Mouse (Mus musculus) intestine, embryonic 15.5 days (tissue): Measurements from ENCODE around the gene Cdc5l. TPM values are rescaled to one million over a fixed set of nuclear protein-coding genes. Genes with fewer than 3 reads are reported as not detected.

ENCODE experiments used
- polyA plus RNA-seq: library from polyadenylated mRNA; unstranded; fragments of >200 nt; fragmentation: Nextera tagmentation; extraction: Ambion mirVana; gene quantifications from 2 replicates; pipeline ENCODE4 v1.2.1, GENCODE M21; 2015

Gene Cdc5l
- polyA plus RNA-seq, 1 experiment from 2014 or later = 63.4 TPM

Other genes starting within 250 kb of the Cdc5l start
- gene Spats1, start 41.7 kb upstream of the Cdc5l start, polyA plus RNA-seq = 0.11 and 0.43 TPM in 2 replicates
- gene Aars2, start 73.1 kb upstream of the Cdc5l start, polyA plus RNA-seq = 17.0 and 18.9 TPM in 2 replicates
- 0.13 and 0.33 TPM in 2 replicates for gene Tcte1, start 89.7 kb upstream of the Cdc5l start, polyA plus RNA-seq
- gene Tmem151b, start 115.9 kb upstream of the Cdc5l start, polyA plus RNA-seq = 2.5 and 2.7 TPM in 2 replicates
- gene Nfkbie, start 122.0 kb upstream of the Cdc5l start, polyA plus RNA-seq = 4.8 and 4.9 TPM in 2 replicates
- gene Slc35b2, start 130.1 kb upstream of the Cdc5l start, polyA plus RNA-seq = 124 and 128 TPM in 2 replicates
- 1,578 and 1,609 TPM in 2 replicates for gene Hsp90ab1, start 139.5 kb upstream of the Cdc5l start, polyA plus RNA-seq
- gene Slc29a1, start 165.9 kb upstream of the Cdc5l start, polyA plus RNA-seq = 80.0 and 85.4 TPM in 2 replicates
- 0.43 and 0.54 TPM in 2 replicates for gene Mymx, start 168.4 kb upstream of the Cdc5l start, polyA plus RNA-seq
- gene Capn11, start 225.6 kb upstream of the Cdc5l start, polyA plus RNA-seq = 0.34 and 0.40 TPM in 2 replicates